Comparison of ENCODE assay signal across 8 mouse cellular contexts in the genomic region with DNA sequence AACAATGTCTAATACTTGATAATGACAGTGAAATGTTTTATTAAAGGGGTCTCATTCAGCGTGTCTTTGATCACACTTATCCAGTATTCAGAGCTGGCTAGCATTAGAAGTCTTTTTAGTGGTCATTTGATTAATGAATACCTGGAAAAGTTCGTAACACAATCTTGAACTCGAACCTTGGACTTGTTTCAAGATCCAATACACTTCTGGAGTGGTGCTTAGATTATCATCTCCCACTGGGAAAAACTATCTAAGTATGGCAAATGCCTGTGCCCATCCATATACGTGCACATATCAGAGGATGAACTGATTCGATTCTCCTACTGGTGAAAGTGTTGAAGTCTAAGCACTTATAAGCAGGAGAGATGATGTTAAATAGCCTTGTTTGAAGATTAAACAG. TPM values are rescaled to one million over a fixed set of nuclear protein-coding genes. Genes with fewer than 3 reads are reported as not detected.
DNase-seq lines count a peak whose midpoint lies in the region; ATAC-seq and TF ChIP-seq lines count a peak whose summit lies in the region.

No protein-coding gene starts in this region.

- peak overlapping the region; percentile 80; the same call in 1 of the 2 replicates for H3K9ac ChIP-seq in kidney, postnatal 0 days (ENCODE audit: low read depth, low read length)
- H3K9ac ChIP-seq in embryonic facial prominence, embryonic 15.5 days = no peak overlapping the region
- H3K9ac ChIP-seq in intestine, postnatal 0 days (ENCODE audit: low read depth, low read length) = no peak overlapping the region
- peak overlapping the region; percentile 81 for H3K9ac ChIP-seq in neural tube, embryonic 13.5 days

- no peaks in the 10 kb centered on the region for H3K27me3 ChIP-seq in kidney, postnatal 0 days (ENCODE audit: insufficient read depth, low read length)
- no peaks in the 10 kb centered on the region for H3K27me3 ChIP-seq in embryonic facial prominence, embryonic 15.5 days
- no peaks in the 10 kb centered on the region for H3K27me3 ChIP-seq in intestine, postnatal 0 days (replicated peaks; ENCODE audit: control insufficient read depth, insufficient read depth, low read length)
- H3K27me3 ChIP-seq in neural tube, embryonic 13.5 days = no peaks in the 10 kb centered on the region

- intact Hi-C loops in left cerebral cortex, postnatal 10 days (cut with DNase I) = loop anchor here (5.0 kb wide), 1 partner anchor 106 kb away; a partner anchor contains a TSS

- no peaks in the 10 kb centered on the region for H3K36me3 ChIP-seq in kidney, postnatal 0 days (ENCODE audit: insufficient read depth, low read length)
- H3K36me3 ChIP-seq in embryonic facial prominence, embryonic 15.5 days = 0 out of 2 replicates have a peak, but pooled peaks cover 2% of the 10 kb centered on the region
- H3K36me3 ChIP-seq in intestine, postnatal 0 days (ENCODE audit: control insufficient read depth, insufficient read depth) = no peaks in the 10 kb centered on the region
- H3K36me3 ChIP-seq in neural tube, embryonic 13.5 days = no peaks in the 10 kb centered on the region

- peak overlapping the region; percentile 80; the same call in 1 of the 2 replicates for H3K4me3 ChIP-seq in kidney, postnatal 0 days (replicated peaks; ENCODE audit: low read depth, low read length)
- peak overlapping the region; percentile 95 for H3K4me3 ChIP-seq in embryonic facial prominence, embryonic 15.5 days (replicated peaks)
- H3K4me3 ChIP-seq in intestine, postnatal 0 days (ENCODE audit: low read depth, low read length) = peak overlapping the region; percentile 83; the same call in 1 of the 2 replicates
- H3K4me3 ChIP-seq in neural tube, embryonic 13.5 days = peak overlapping the region; percentile 76

- TF ChIP-seq CTCF in kidney, postnatal 0 days (IDR thresholded peaks at IDR 0.05; ENCODE audit: low read depth) = no peak
- no peak for TF ChIP-seq CTCF in intestine, postnatal 0 days (IDR thresholded peaks at IDR 0.05; ENCODE audit: low read depth)

- ATAC-seq in kidney, postnatal 0 days (replicated peaks; ENCODE audit: low FRiP score, low read depth) = no peak
- ATAC-seq in embryonic facial prominence, embryonic 15.5 days (ENCODE audit: insufficient number of reproducible peaks, low FRiP score, low TSS enrichment, low read depth) = no peak
- no peak for ATAC-seq in intestine, postnatal 0 days
- no peak for ATAC-seq in neural tube, embryonic 13.5 days (ENCODE audit: low read depth)

- peak overlapping the region; percentile 93; the same call in 1 of the 2 replicates for H3K27ac ChIP-seq in kidney, postnatal 0 days
- H3K27ac ChIP-seq in embryonic facial prominence, embryonic 15.5 days (replicated peaks) = peak overlapping the region; percentile 94; the same call in 1 of the 2 replicates
- H3K27ac ChIP-seq in intestine, postnatal 0 days (ENCODE audit: low read depth, low read length) = no peak overlapping the region; the same call in 1 of the 2 replicates
- 0 out of 2 replicates have a peak overlapping the region, but pooled peaks have one; percentile 90 for H3K27ac ChIP-seq in neural tube, embryonic 13.5 days (replicated peaks)

- peak overlapping the region; percentile 79 for H3K4me2 ChIP-seq in kidney, postnatal 0 days (ENCODE audit: low read length)
- peak overlapping the region; percentile 74 for H3K4me2 ChIP-seq in embryonic facial prominence, embryonic 15.5 days (replicated peaks)
- H3K4me2 ChIP-seq in intestine, postnatal 0 days (replicated peaks; ENCODE audit: low read depth) = peak overlapping the region; percentile 74
- peak overlapping the region; percentile 78 for H3K4me2 ChIP-seq in neural tube, embryonic 13.5 days

- H3K4me1 ChIP-seq in kidney, postnatal 0 days (replicated peaks; ENCODE audit: insufficient read depth, low read length) = peaks cover 3% of the 10 kb centered on the region; the same call in 1 of the 2 replicates
- H3K4me1 ChIP-seq in embryonic facial prominence, embryonic 15.5 days = peaks cover 17% of the 10 kb centered on the region
- no peaks in the 10 kb centered on the region for H3K4me1 ChIP-seq in intestine, postnatal 0 days (replicated peaks; ENCODE audit: control insufficient read depth, insufficient read depth, low read length)
- peaks cover 24% of the 10 kb centered on the region for H3K4me1 ChIP-seq in neural tube, embryonic 13.5 days (replicated peaks)

- WGBS in kidney, postnatal 0 days = 68% methylated on average over 5 of the region's 5 CpGs
- 67% methylated on average over 5 of the region's 5 CpGs for WGBS in embryonic facial prominence, embryonic 15.5 days
- 47% methylated on average over 5 of the region's 5 CpGs for WGBS in intestine, postnatal 0 days
- 80% methylated on average over 5 of the region's 5 CpGs for WGBS in neural tube, embryonic 13.5 days

- no peaks in the 10 kb centered on the region for H3K9me3 ChIP-seq in kidney, postnatal 0 days (replicated peaks; ENCODE audit: low read length)
- H3K9me3 ChIP-seq in embryonic facial prominence, embryonic 15.5 days (replicated peaks) = no peaks in the 10 kb centered on the region
- H3K9me3 ChIP-seq in intestine, postnatal 0 days (ENCODE audit: control insufficient read depth) = no peaks in the 10 kb centered on the region
- H3K9me3 ChIP-seq in neural tube, embryonic 13.5 days = no peaks in the 10 kb centered on the region

- DNase-seq in kidney, postnatal 0 days (ENCODE audit: low spot score) = no peak
- DNase-seq in kidney, postnatal 10 days = no peak
- DNase-seq in embryo, embryonic 9.5 days (ENCODE audit: extremely low spot score) = no peak
- DNase-seq in c-Kit-positive CD71-positive TER-119-positive erythroid progenitor cells, embryonic 14.5 days (ENCODE audit: low spot score) = no peak
- no peak for DNase-seq in left cerebral cortex, postnatal 10 days (ENCODE audit: extremely low spot score in 1 of 2, low spot score in 2 of 2)

RNA-seq across cellular contexts. Expression of a gene that starts 1.4 kb away (rescaled TPM):
- polyA plus RNA-seq in kidney, postnatal 0 days (2015; fragmentation: Nextera tagmentation; extraction: Ambion mirVana) = 39.5 and 44.8 TPM in 2 replicates
- 34.7 and 38.9 TPM in 2 replicates for polyA plus RNA-seq in embryonic facial prominence, embryonic 15.5 days (2015; fragmentation: Nextera tagmentation; extraction: Ambion mirVana)
- 13.1 and 15.9 TPM in 2 replicates for polyA plus RNA-seq in intestine, postnatal 0 days (2015; fragmentation: Nextera tagmentation; extraction: Ambion mirVana)
- 32.6 and 35.7 TPM in 2 replicates for polyA plus RNA-seq in neural tube, embryonic 13.5 days (2015; fragmentation: Nextera tagmentation; extraction: Ambion mirVana)
- 10 to 100 TPM; 17.8 to 24.8 TPM for total RNA-seq in left cerebral cortex, postnatal 10 days (2021)

RNA-seq across cellular contexts. Expression of a gene that starts 1.7 kb away (rescaled TPM):
- polyA plus RNA-seq in kidney, postnatal 0 days (2015; fragmentation: Nextera tagmentation; extraction: Ambion mirVana) = 13.3 and 18.2 TPM in 2 replicates
- polyA plus RNA-seq in embryonic facial prominence, embryonic 15.5 days (2015; fragmentation: Nextera tagmentation; extraction: Ambion mirVana) = 4.9 and 6.2 TPM in 2 replicates
- polyA plus RNA-seq in intestine, postnatal 0 days (2015; fragmentation: Nextera tagmentation; extraction: Ambion mirVana) = 6.2 and 7.5 TPM in 2 replicates
- polyA plus RNA-seq in neural tube, embryonic 13.5 days (2015; fragmentation: Nextera tagmentation; extraction: Ambion mirVana) = 6.4 and 8.9 TPM in 2 replicates
- 1 to 10 TPM; 8.1 to 8.8 TPM for total RNA-seq in left cerebral cortex, postnatal 10 days (2021)

Comparison
In these comparisons a context has a peak if more than half of its experiments do, and no peak if none do; other contexts are left out.
1. H3K9ac ChIP-seq: peak in kidney, postnatal 0 days (single experiment) and neural tube, embryonic 13.5 days (single experiment); none in embryonic facial prominence, embryonic 15.5 days (single experiment) and intestine, postnatal 0 days (single experiment).
2. Peak in every context shown above with its lines, with median percentiles within 50 percentile points of each other: H3K4me2 ChIP-seq and H3K4me3 ChIP-seq.